In genomic region chr2:136351393-136352096, GRCm38 (mm10) we compare ENCODE assay signal across 13 mouse cellular contexts. TPM values are rescaled to one million over a fixed set of nuclear protein-coding genes. Genes with fewer than 3 reads are reported as not detected.
DNase-seq lines count a peak whose midpoint lies in the region; ATAC-seq lines count a peak whose summit lies in the region.
"Had no signal": no experiment of that assay in that cellular context is flagged by ENCODE, and none has a peak within 500 bp of the region (broad histone marks: within the 10 kb centered on the region; RNA-seq: fewer than 3 reads in every experiment).

No protein-coding gene starts in this region.

- peak; percentile 3 for DNase-seq in hindbrain, embryonic 10.5 days (ENCODE audit: low spot score)
- DNase-seq in cerebellum, adult 8-10 months, result peak; percentile 16
- no peak for DNase-seq in spleen, postnatal 36 days (ENCODE audit: low spot score in 2 of 2)
- no peak for DNase-seq in thymus, postnatal 25 days
- DNase-seq: thymus, adult 18-20 months had no signal

- no peak overlapping the region for H3K4me3 ChIP-seq in hindbrain, embryonic 10.5 days
- no peak overlapping the region for H3K4me3 ChIP-seq in hindbrain, embryonic 12.5 days
- H3K4me3 ChIP-seq in neural tube, embryonic 13.5 days, result no peak overlapping the region
- no peak overlapping the region for H3K4me3 ChIP-seq in neural tube, embryonic 15.5 days (replicated peaks)
- H3K4me3 ChIP-seq in hindbrain, embryonic 15.5 days, result no peak overlapping the region
- H3K4me3 ChIP-seq: embryonic facial prominence, embryonic 13.5 days; intestine, embryonic 15.5 days; myocyte had no signal

- H3K4me1 ChIP-seq in hindbrain, embryonic 10.5 days (replicated peaks), result no peaks in the 10 kb centered on the region
- no peaks in the 10 kb centered on the region for H3K4me1 ChIP-seq in hindbrain, embryonic 12.5 days
- no peaks in the 10 kb centered on the region for H3K4me1 ChIP-seq in neural tube, embryonic 13.5 days (replicated peaks)
- no peaks in the 10 kb centered on the region for H3K4me1 ChIP-seq in neural tube, embryonic 15.5 days
- no peaks in the 10 kb centered on the region; the same call in 1 of the 2 replicates for H3K4me1 ChIP-seq in hindbrain, embryonic 15.5 days (replicated peaks)
- H3K4me1 ChIP-seq: embryonic facial prominence, embryonic 13.5 days; intestine, embryonic 15.5 days had no signal

- ATAC-seq in hindbrain, embryonic 12.5 days (ENCODE audit: low FRiP score), result no peak
- 0 out of 2 replicates have a peak, but pooled peaks have one; percentile 43 for ATAC-seq in neural tube, embryonic 13.5 days (ENCODE audit: low read depth)
- ATAC-seq in neural tube, embryonic 15.5 days (ENCODE audit: low FRiP score), result no peak
- 0 out of 2 replicates have a peak, but pooled peaks have one; percentile 66 for ATAC-seq in hindbrain, embryonic 15.5 days (ENCODE audit: low FRiP score, low read depth)
- ATAC-seq: intestine, embryonic 15.5 days had no signal

- no peaks in the 10 kb centered on the region for H3K9me3 ChIP-seq in hindbrain, embryonic 10.5 days
- H3K9me3 ChIP-seq in hindbrain, embryonic 12.5 days (replicated peaks), result no peaks in the 10 kb centered on the region
- H3K9me3 ChIP-seq in neural tube, embryonic 13.5 days, result no peaks in the 10 kb centered on the region
- no peaks in the 10 kb centered on the region for H3K9me3 ChIP-seq in neural tube, embryonic 15.5 days (replicated peaks)
- H3K9me3 ChIP-seq in hindbrain, embryonic 15.5 days, result no peaks in the 10 kb centered on the region
- H3K9me3 ChIP-seq: embryonic facial prominence, embryonic 13.5 days; intestine, embryonic 15.5 days had no signal

- 88% methylated on average over 2 of the region's 2 CpGs for WGBS in hindbrain, embryonic 10.5 days
- WGBS in hindbrain, embryonic 12.5 days, result 87% methylated on average over 2 of the region's 2 CpGs
- 82% methylated on average over 2 of the region's 2 CpGs for WGBS in neural tube, embryonic 13.5 days
- WGBS in neural tube, embryonic 15.5 days, result 86% methylated on average over 2 of the region's 2 CpGs
- 62% methylated on average over 2 of the region's 2 CpGs for WGBS in hindbrain, embryonic 15.5 days

- no peaks in the 10 kb centered on the region for H3K27me3 ChIP-seq in hindbrain, embryonic 10.5 days (ENCODE audit: insufficient read depth, poor library complexity, severe bottlenecking)
- no peaks in the 10 kb centered on the region for H3K27me3 ChIP-seq in hindbrain, embryonic 12.5 days
- no peaks in the 10 kb centered on the region for H3K27me3 ChIP-seq in neural tube, embryonic 13.5 days
- no peaks in the 10 kb centered on the region for H3K27me3 ChIP-seq in neural tube, embryonic 15.5 days (replicated peaks)
- no peaks in the 10 kb centered on the region for H3K27me3 ChIP-seq in hindbrain, embryonic 15.5 days
- H3K27me3 ChIP-seq: embryonic facial prominence, embryonic 13.5 days; intestine, embryonic 15.5 days had no signal

- H3K36me3 ChIP-seq in hindbrain, embryonic 10.5 days, result no peaks in the 10 kb centered on the region
- H3K36me3 ChIP-seq in hindbrain, embryonic 12.5 days, result no peaks in the 10 kb centered on the region
- no peaks in the 10 kb centered on the region for H3K36me3 ChIP-seq in neural tube, embryonic 13.5 days
- H3K36me3 ChIP-seq in neural tube, embryonic 15.5 days, result no peaks in the 10 kb centered on the region
- no peaks in the 10 kb centered on the region for H3K36me3 ChIP-seq in hindbrain, embryonic 15.5 days
- H3K36me3 ChIP-seq: embryonic facial prominence, embryonic 13.5 days; intestine, embryonic 15.5 days had no signal

- H3K27ac ChIP-seq in hindbrain, embryonic 10.5 days, result no peak overlapping the region
- no peak overlapping the region for H3K27ac ChIP-seq in hindbrain, embryonic 12.5 days
- no peak overlapping the region for H3K27ac ChIP-seq in neural tube, embryonic 13.5 days (replicated peaks)
- H3K27ac ChIP-seq in neural tube, embryonic 15.5 days (replicated peaks), result no peak overlapping the region
- H3K27ac ChIP-seq in hindbrain, embryonic 15.5 days (replicated peaks), result no peak overlapping the region
- H3K27ac ChIP-seq: embryonic facial prominence, embryonic 13.5 days; intestine, embryonic 15.5 days had no signal

- H3K9ac ChIP-seq in hindbrain, embryonic 12.5 days, result no peak overlapping the region
- no peak overlapping the region for H3K9ac ChIP-seq in neural tube, embryonic 13.5 days
- H3K9ac ChIP-seq in neural tube, embryonic 15.5 days (replicated peaks), result no peak overlapping the region
- no peak overlapping the region for H3K9ac ChIP-seq in hindbrain, embryonic 15.5 days
- H3K9ac ChIP-seq: embryonic facial prominence, embryonic 13.5 days; intestine, embryonic 15.5 days had no signal

- H3K4me2 ChIP-seq in hindbrain, embryonic 12.5 days (replicated peaks), result no peak overlapping the region
- H3K4me2 ChIP-seq in neural tube, embryonic 13.5 days, result no peak overlapping the region
- no peak overlapping the region for H3K4me2 ChIP-seq in neural tube, embryonic 15.5 days
- H3K4me2 ChIP-seq in hindbrain, embryonic 15.5 days, result no peak overlapping the region
- H3K4me2 ChIP-seq: embryonic facial prominence, embryonic 13.5 days; intestine, embryonic 15.5 days had no signal

RNA-seq across cellular contexts. Expression of gene Pak7, which starts 36.2 kb away (rescaled TPM):
- polyA plus RNA-seq in hindbrain, embryonic 10.5 days (2016; fragmentation: Nextera tagmentation; extraction: Ambion mirVana), result 3.4 and 10.8 TPM in 2 replicates
- polyA plus RNA-seq in hindbrain, embryonic 12.5 days (2016; fragmentation: Nextera tagmentation; extraction: Ambion mirVana), result 22.7 and 25.0 TPM in 2 replicates
- 29.8 and 30.9 TPM in 2 replicates for polyA plus RNA-seq in neural tube, embryonic 13.5 days (2015; fragmentation: Nextera tagmentation; extraction: Ambion mirVana)
- polyA plus RNA-seq in neural tube, embryonic 15.5 days (2015; fragmentation: Nextera tagmentation; extraction: Ambion mirVana), result 19.2 and 24.8 TPM in 2 replicates
- 25.2 and 27.9 TPM in 2 replicates for polyA plus RNA-seq in hindbrain, embryonic 15.5 days (2015; fragmentation: Nextera tagmentation; extraction: Ambion mirVana)
- polyA plus RNA-seq: large intestine, adult 2 months; myocyte had no signal

Comparison
In these comparisons a context has a peak if more than half of its experiments do, and no peak if none do; other contexts are left out.
1. ATAC-seq: peak in neural tube, embryonic 13.5 days (single experiment) and hindbrain, embryonic 15.5 days (single experiment); none in hindbrain, embryonic 12.5 days (single experiment) and neural tube, embryonic 15.5 days (single experiment).
2. DNase-seq: peak in hindbrain, embryonic 10.5 days (single experiment) and cerebellum, adult 8-10 months (single experiment); none in spleen, postnatal 36 days (0 of 2) and thymus, postnatal 25 days (single experiment).